Mouse (Mus musculus) Patski (cell line): ENCODE results near the gene Foxp2. TPM values are rescaled to one million over a fixed set of nuclear protein-coding genes. Genes with fewer than 3 reads are reported as not detected.

Experiments
- ATAC-seq: fragments of 100-300 bp; one replicate; pipeline ENCODE4 v1.8.0; 2021
- CTCF ChIA-PET: fragments of 350-600 bp; sonication (Branson Sonifier 250); formaldehyde crosslinking; loops from one replicate; lab custom pipeline; 2022; ENCODE audit warnings: inconsistent platforms; lab: Charles Lee
- POLR2A ChIA-PET: fragments of 350-600 bp; sonication (Branson Sonifier 250); formaldehyde crosslinking; loops from one replicate; lab custom pipeline; 2022; ENCODE audit warnings: antibody characterized with exemption, inconsistent platforms; lab: Charles Lee
- DNase-seq: peaks from one replicate; pipeline ENCODE4 v3.0.0-alpha.2; 2011; ENCODE audit warnings: low read depth, low spot score
- H3K27me3 ChIP-seq: fragments of 371-371 bp; one replicate; pipeline ENCODE4 v1.5.1; 2021
- CTCF ChIP-seq: fragments of 100-300 bp; IDR thresholded peaks from one replicate; pipeline ENCODE4 v1.5.1; 2021
- in situ Hi-C: fragments of 300-500 bp; cut with MboI; formaldehyde crosslinking; loops from 3 replicates; pipeline ENCODE4 v1.11.1; 2018; ENCODE audit warnings: low pct_unique_long_range_greater_than_20kb, mixed read lengths
- polyA plus RNA-seq: library from polyadenylated mRNA; unstranded; gene quantifications from one replicate; pipeline ENCODE4 v1.2.3, GENCODE M21; 2021

The Foxp2 gene
- not detected for polyA plus RNA-seq

DNA sequence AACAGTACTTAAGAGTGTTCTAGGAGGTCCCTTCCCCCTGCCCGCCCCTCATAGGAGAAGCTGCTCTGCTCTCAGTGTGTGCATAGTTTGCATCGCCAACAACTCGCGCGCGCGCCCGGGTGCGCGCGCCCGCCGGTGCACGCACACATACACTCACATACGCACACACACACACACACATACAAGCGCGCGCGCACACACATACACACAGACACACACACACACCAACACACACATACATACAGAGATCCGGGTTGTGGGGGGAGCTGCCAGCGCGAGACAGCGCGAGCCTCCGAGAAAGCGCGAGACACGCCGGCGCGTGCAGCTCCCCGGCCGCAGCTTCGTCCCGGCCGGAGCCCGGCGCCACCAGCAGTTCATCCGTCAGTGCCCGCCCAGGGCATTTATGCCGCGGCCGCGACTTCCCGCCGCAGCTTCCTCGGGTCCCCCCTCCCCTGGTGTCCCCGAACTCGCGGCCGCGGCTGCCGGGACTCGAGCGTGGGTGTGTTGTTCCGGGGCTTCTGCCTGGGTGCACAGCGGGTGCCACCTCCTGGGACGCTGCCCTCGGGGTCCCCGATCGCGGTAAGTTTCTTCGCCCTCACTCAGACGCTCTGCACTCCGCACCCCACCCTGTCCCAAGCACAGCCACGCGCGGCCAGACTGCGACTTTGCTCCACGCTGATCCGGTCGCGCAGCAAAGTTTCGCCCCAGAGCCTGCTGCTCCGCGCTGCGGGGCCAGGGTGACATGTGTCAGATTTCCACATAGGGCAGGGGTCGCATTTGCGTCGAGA lies at the start of gene Foxp2:
Foxp2 (plus strand) TSS at position 167 of the 788 bp plus-strand sequence.
- no peak for TF ChIP-seq CTCF
- DNase-seq (no peak), ATAC-seq (peak; percentile 45)
- ChIA-PET POLR2A (no interaction called here), CTCF (no interaction called here)
- H3K27me3 ChIP-seq: peaks cover 61% of the 10 kb centered on the region
- in situ Hi-C loops: no loop called here

DNA sequence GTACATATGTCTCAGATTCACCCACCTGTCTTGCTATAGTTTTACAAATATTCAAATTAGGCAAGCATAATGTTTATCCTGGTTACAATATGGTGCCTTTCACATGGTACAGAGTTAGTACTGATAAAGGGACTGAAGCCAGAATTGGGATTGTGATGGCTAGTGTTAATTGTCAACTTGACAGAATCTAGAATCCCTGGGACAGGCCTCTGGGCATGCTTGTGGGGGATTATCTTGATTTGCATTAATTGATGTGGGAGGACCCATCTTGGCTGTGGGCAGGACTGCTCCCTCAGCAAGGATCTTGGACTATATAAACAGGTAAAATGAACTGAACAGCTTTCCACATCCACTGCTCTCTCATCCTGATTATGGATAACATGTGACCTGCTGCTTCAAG lies 15.9 kb upstream of the Foxp2 start:
- TF ChIP-seq CTCF: no peak
- no peak for ATAC-seq
- ChIA-PET POLR2A (no interaction called here), CTCF (no interaction called here)
- in situ Hi-C loops: no loop called here
- peaks cover 7% of the 10 kb centered on the region for H3K27me3 ChIP-seq
- no peak for DNase-seq

DNA sequence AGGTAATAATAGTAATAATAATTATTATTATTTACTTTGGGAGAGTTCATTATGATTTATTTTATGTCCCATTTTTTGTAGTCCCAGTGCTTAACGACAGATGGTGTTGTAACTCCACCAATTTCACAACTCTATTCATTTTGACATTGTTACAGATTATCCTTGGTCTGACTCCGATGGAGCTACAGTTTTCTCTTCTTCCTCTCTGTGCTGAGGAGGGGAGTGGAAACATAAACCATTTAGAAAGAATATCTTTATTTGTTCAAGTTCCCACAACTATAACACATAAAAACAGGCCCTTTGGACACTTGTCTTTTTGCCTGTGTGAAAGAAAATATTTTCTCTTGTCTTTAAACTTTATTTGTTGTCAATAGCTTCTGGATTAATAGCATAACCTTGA lies 4.1 kb upstream of the Foxp2 start:
- ATAC-seq (no peak), DNase-seq (no peak)
- TF ChIP-seq CTCF: no peak
- in situ Hi-C loops: no loop called here
- CTCF ChIA-PET: no interaction called here
- peaks cover 55% of the 10 kb centered on the region for H3K27me3 ChIP-seq
- POLR2A ChIA-PET: interaction anchor here (0.7 kb wide), 1 partner anchor 60 kb away, joined by 3 read pairs; no protein-coding TSS in a partner anchor

DNA sequence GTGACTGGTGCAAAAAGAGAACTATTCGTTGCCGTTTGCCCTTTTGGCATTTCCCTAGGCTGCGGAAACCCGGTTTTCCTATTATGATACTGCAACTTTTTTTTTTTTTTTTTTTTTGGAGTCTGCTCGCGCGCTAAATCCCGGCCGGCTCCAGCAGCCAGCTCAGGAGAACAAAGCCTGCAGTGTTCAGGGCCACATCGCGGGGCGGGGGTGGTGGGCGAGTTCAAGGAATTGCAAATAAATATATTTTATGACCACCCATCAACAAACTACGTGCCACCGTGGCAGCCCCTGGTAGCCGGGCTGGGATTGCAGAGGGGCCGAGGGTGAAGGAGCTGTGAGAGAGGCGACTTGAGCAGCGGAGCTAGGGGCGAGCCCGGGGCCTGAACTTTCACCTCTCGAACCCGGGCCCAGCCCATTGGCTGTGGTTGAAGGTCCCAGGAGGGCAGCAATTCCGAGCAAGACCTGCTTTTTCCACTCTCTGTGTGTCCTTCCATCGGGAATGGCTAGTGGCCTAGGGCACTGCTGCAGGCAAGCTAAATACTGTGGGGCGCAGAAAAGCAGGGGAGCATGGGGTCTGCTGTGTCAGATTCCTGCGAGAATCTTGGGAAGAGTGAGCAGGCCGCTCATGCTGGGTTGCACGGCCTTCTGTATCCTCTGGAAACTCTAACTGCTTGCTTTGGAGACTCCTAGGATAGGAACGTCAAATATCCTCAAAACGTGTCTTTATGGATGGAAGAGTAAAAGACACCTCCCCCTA lies 2.9 kb upstream of the Foxp2 start:
- in situ Hi-C loops: no loop called here
- ChIA-PET CTCF (no interaction called here), POLR2A (no interaction called here)
- TF ChIP-seq CTCF: no peak
- peaks cover 59% of the 10 kb centered on the region for H3K27me3 ChIP-seq
- ATAC-seq (no peak), DNase-seq (no peak)

- in situ Hi-C loops: no loop called here
- ChIA-PET POLR2A (no interaction called here), CTCF (no interaction called here)
- no peak for ATAC-seq
- DNase-seq: no peak
- H3K27me3 ChIP-seq: peaks cover 64% of the 10 kb centered on the region
- no peak for TF ChIP-seq CTCF
Observed at GRCm38 (mm10) chr6:14899021-14899610, 2.0 kb upstream of the Foxp2 start.

DNA sequence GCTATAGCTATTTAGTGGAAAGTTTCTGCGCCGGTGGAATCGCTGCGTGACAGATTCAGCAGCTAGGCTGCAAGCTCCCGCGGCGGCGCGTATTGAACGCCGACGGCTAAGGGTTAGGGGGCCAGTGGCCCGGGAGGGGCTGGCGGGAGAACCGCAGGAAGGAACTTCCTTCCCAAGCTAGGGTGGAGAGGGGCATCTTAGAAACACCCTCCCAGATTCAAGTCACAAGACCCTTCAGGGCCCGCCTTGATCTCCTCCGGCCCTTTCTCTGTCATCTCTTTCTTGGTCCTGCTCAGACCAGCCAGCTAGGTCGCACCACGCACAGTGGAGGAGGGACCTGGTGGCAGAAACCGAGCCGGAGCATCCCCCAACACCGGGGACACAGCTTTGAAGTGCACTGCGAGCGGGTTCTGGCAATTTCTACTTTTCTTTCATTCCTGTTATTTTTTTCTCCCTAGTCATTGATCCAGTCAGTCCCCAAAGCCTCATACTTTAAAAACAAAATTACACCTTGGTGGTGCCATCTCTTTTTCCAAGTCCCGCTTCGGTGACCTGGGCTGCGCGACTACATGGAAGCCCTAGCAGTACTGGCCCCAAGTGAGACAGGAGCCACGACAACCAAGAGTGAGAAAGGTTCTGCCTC lies 1.1 kb upstream of the Foxp2 start:
- TF ChIP-seq CTCF: no peak
- ChIA-PET POLR2A (no interaction called here), CTCF (no interaction called here)
- H3K27me3 ChIP-seq: peaks cover 73% of the 10 kb centered on the region
- in situ Hi-C loops: no loop called here
- DNase-seq (no peak), ATAC-seq (no peak)

GRCm38 (mm10) chr6:14900579-14901021 lies 549 bp upstream of the Foxp2 start:
- POLR2A ChIA-PET: no interaction called here
- in situ Hi-C loops: no loop called here
- CTCF ChIA-PET: no interaction called here
- no peak for ATAC-seq
- H3K27me3 ChIP-seq: peaks cover 69% of the 10 kb centered on the region
- no peak for DNase-seq
- no peak for TF ChIP-seq CTCF

DNA sequence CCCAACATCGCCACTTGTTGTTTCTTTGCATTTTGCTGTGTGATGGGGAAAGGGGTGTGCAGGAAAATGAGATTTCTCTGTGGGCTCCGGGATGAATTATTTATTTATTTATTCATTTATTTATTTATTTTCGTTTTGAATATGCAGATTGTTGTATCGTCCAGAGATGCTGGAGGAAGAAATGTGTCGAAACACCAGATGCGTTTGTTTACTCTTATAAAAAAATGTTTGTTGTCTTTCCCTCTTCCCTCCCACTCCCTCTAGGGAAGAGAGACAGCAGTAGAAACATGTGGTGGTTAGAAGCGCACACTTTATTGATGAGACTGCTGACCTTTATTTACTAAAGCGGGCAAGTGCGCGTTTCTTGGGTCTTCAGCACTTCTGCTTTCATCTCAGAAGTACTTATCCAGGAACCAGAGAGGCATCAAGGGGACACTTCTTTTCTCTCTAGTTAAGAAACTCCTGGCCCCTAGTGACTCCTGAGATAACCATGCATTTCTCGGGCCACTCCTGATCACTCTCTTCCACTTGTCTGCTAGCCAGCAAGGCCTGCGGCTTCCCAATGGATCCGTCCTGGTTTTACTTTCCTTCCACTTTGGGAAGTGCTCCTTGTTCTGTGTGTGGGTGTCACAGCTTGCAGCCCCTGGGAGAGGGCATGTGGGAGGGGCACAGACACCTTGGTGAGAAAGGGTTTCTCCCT lies 972 bp downstream of the Foxp2 start:
- POLR2A ChIA-PET: no interaction called here

DNA sequence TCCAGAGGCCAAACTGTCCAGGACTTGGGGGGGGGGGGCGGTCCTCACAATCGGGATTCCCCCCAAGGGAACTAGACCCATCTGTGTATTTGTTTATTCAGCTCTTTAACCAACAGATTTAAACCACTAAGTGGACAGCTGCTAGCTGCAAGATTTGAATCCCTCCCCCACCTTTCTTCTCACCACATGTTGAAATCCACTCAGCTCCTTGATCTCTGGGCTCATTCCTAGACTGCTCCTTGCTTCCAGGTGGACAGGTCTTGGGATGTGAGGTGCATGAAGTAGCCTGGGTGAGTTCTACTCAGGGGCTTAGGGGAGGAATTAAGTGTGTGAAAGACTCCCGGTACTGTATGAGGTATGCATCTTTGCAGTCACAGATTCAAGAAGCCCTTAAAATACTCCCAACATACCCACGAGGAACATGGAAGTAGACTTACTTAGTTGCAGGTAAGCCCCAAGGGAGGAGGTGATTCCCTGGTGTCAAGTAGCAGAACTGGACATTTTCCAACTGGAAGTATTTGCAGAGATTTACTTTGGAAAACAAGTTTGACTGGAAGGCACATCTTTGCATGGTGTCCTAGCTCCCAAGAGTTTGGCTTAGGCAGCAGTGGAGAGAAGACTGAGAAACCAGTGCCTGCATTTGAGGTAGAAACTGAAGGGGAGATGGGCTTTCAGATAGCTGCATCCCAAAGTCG lies 2.3 kb downstream of the Foxp2 start:
- CTCF ChIA-PET: no interaction called here
- TF ChIP-seq CTCF: no peak
- POLR2A ChIA-PET: no interaction called here
- in situ Hi-C loops: no loop called here
- peaks cover 50% of the 10 kb centered on the region for H3K27me3 ChIP-seq
- DNase-seq: no peak
- ATAC-seq: no peak

More for the DNA sequence above, 972 bp downstream of the Foxp2 start:
- ATAC-seq (no peak), DNase-seq (no peak)
- CTCF ChIA-PET: no interaction called here
- no peak for TF ChIP-seq CTCF
- in situ Hi-C loops: no loop called here
- H3K27me3 ChIP-seq: peaks cover 57% of the 10 kb centered on the region
